Mouse (Mus musculus) heart, postnatal 0 days (tissue): ENCODE measurements around the gene Pde2a.

Experiments
- CTCF ChIP-seq: IDR thresholded peaks from 2 replicates; pipeline ENCODE4 v1.5.1; 2016; ENCODE audit warnings: antibody characterized with exemption, control low read depth, low read depth
- EP300 ChIP-seq: IDR thresholded peaks from 2 replicates; pipeline ENCODE4 v1.6.1; 2016; ENCODE audit warnings: antibody characterized with exemption, low read depth

DNA sequence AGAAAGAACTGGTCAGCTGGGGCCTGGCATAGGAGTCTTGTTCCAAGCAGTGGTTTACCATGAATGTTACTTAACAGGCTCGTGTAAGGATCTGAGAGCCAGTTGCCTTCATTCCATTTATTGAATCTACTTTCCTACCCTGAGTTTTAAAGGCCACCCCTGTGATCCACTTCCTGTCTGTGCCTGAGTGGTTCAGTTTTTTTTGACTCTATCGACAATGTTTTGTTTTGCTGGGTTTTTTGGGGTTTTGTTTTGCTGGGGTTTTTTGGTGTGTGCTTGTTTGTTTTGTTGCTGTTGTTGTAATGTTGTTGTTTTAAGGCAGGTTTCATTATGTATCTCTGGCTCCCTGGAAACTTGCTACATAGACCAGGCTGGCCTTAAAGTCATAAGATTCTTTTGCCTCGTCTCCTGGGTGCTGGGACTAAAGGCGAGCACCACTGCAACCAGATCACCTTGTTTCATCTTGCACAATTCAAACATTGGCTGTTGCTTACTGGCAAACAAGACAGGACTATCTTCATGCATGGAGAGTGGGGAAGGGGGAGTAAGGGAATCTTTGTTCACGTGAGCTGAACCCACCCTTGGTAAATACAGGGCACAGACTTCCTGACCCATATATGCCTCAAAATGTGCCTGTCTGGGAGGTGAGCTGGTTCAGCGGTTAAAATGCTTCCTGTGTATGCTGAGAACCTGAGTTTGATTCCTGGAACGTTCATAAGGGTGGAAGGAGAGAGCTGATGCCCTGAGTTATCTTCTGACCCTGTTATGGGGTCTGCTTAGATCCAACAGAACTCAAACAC is 129.4 kb downstream of the Pde2a start:
- TF ChIP-seq CTCF (no peak), EP300 (no peak)
